Mouse (Mus musculus): ENCODE results near the gene Pla2g4b. TPM values are rescaled to one million over a fixed set of nuclear protein-coding genes. Genes with fewer than 3 reads are reported as not detected.

The Pla2g4b gene
- polyA plus RNA-seq, 1 experiment = 1.9 TPM

DNA sequence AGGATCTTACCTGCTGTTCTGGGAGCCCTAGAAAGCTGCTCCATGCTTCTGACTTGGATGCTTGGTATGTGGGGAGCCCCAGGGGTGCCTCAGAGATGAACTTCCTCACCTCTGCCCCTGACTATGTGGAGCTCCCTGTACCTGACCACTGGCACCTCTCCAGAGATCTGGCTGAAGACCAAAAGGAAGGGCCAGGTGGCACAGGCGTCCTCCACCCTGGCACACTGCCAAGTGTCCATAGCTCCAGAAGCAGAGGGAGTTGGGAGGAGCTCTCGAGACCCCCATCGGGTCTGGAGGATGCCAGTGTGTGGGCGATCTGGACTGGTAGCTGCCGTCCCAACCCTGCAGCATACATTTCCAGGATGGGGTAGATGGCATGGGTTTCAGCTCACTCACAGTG lies 509 bp downstream of the Pla2g4b start:
- TF ChIP-seq POLR2A (IDR thresholded peaks at IDR 0.05; ENCODE audit: low read depth, low read length) = no peak
- no peak for TF ChIP-seq CTCF (IDR thresholded peaks at IDR 0.05; ENCODE audit: borderline replicate concordance, insufficient read depth, low read length)
- H3K4me1 ChIP-seq (ENCODE audit: control insufficient read depth, insufficient read depth, low read length) = no peaks in the 10 kb centered on the region
- H3K4me3 ChIP-seq (ENCODE audit: insufficient read depth, low read length) = no peak overlapping the region
- no peak overlapping the region for H3K27ac ChIP-seq (ENCODE audit: insufficient read depth, low read length)

DNA sequence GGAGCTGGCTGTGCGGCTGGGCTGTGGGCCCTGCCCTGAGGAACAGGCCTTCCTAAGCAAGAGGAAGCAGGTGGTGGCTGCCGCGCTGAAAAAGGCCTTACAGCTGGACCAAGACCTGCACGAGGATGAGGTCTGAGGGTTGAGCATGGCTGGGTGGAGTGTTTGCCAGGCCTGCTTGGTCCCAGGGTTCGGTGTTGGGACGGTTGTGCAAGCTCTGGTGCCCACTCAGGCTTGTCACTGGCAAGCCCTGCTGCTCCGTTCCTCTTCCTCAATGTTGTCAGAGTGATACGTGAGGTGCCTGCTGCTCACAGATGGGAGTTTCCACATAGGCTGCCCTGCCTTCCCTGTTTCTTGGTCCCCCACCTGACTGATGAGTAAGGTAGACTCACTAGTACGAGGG lies 4.5 kb downstream of the Pla2g4b start:
- no peak for TF ChIP-seq CTCF (IDR thresholded peaks at IDR 0.05; ENCODE audit: borderline replicate concordance, insufficient read depth, low read length)
- TF ChIP-seq POLR2A (IDR thresholded peaks at IDR 0.05; ENCODE audit: low read depth, low read length) = no peak

DNA sequence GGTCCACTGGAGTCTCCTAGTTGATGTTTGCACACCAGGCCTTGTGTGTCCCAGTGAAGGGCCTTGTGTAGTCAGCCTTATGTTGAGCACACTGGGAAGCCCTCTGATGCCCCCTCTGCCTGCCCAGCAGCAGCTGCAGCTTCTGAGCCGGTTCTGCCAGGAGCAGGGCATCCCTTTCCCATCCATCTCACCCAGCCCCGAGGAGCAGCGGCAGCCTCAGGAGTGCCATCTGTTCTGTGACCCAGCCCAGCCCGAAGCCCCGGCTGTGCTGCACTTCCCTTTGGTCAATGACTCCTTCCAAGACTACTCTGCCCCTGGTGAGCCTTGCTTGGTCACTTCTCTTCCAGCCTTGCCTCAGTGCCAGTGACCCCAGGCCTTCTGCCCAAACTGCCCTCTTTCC lies 7.8 kb downstream of the Pla2g4b start:
- H3K4me3 ChIP-seq (ENCODE audit: insufficient read depth, low read length) = no peak overlapping the region
- no peak overlapping the region for H3K27ac ChIP-seq (ENCODE audit: insufficient read depth, low read length)
- H3K4me1 ChIP-seq (ENCODE audit: control insufficient read depth, insufficient read depth, low read length) = no peaks in the 10 kb centered on the region
- TF ChIP-seq CTCF (IDR thresholded peaks at IDR 0.05; ENCODE audit: borderline replicate concordance, insufficient read depth, low read length) = no peak
- TF ChIP-seq POLR2A (IDR thresholded peaks at IDR 0.05; ENCODE audit: low read depth, low read length) = no peak

More for the DNA sequence above, 4.5 kb downstream of the Pla2g4b start:
- no peak overlapping the region for H3K27ac ChIP-seq (ENCODE audit: insufficient read depth, low read length)
- no peak overlapping the region for H3K4me3 ChIP-seq (ENCODE audit: insufficient read depth, low read length)
- H3K4me1 ChIP-seq (ENCODE audit: control insufficient read depth, insufficient read depth, low read length) = no peaks in the 10 kb centered on the region

DNA sequence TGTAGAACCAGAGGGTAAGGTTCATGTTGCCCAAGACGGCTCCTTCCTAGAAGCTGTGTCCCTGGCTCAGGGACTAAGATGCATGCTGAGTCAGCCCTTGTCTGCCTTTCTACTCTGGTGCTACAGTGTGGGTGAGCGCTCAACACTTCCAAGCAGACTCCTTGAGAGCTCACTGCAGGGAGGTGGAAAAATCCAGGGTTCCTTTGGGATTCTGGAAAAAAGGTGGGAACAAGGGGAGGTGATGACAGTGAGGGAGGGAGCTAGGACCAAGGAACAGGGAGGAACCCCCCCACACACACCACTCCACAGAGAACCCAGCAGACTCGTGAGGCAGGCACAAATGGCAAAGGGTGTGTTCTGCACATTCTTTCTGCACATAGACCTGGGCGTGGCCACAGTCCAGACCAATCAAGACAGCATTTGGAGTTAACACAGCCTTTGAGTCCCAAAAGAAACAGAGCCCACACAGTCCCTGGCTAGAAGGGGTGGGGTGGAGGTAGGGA lies 10.9 kb downstream of the Pla2g4b start:
- Histone ChIP-seq H3K27ac (ENCODE audit: insufficient read depth, low read length) (no peak overlapping the region), H3K4me3 (ENCODE audit: insufficient read depth, low read length) (no peak overlapping the region), H3K4me1 (ENCODE audit: control insufficient read depth, insufficient read depth, low read length) (no peaks in the 10 kb centered on the region)
- TF ChIP-seq POLR2A (IDR thresholded peaks at IDR 0.05; ENCODE audit: low read depth, low read length) = peak; percentile 65
- no peak for TF ChIP-seq CTCF (IDR thresholded peaks at IDR 0.05; ENCODE audit: borderline replicate concordance, insufficient read depth, low read length)

DNA sequence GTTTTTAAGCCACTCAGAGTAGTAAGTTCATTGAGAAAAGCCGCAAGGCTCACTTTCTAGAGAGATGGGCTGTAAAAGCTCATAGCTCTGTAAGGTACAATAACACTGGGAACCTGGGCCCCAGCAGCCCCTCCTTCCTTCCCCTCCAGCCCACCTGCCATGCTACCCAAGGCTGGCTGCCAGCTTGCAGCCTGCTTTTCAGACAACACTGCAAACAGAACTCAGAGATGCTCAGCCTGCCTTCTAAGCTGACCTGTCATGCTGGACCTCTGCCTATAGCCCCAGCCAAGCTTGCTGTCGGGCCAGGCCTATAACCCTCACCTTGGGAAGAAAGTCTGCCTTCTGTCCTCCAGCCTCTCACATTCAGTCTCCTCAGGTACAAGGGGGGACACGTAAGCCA lies 11.5 kb downstream of the Pla2g4b start:
- no peak overlapping the region for H3K27ac ChIP-seq (ENCODE audit: insufficient read depth, low read length)
- TF ChIP-seq CTCF (IDR thresholded peaks at IDR 0.05; ENCODE audit: borderline replicate concordance, insufficient read depth, low read length) (no peak), POLR2A (IDR thresholded peaks at IDR 0.05; ENCODE audit: low read depth, low read length) (no peak)
- H3K4me1 ChIP-seq (ENCODE audit: control insufficient read depth, insufficient read depth, low read length) = no peaks in the 10 kb centered on the region
- H3K4me3 ChIP-seq (ENCODE audit: insufficient read depth, low read length) = no peak overlapping the region

DNA sequence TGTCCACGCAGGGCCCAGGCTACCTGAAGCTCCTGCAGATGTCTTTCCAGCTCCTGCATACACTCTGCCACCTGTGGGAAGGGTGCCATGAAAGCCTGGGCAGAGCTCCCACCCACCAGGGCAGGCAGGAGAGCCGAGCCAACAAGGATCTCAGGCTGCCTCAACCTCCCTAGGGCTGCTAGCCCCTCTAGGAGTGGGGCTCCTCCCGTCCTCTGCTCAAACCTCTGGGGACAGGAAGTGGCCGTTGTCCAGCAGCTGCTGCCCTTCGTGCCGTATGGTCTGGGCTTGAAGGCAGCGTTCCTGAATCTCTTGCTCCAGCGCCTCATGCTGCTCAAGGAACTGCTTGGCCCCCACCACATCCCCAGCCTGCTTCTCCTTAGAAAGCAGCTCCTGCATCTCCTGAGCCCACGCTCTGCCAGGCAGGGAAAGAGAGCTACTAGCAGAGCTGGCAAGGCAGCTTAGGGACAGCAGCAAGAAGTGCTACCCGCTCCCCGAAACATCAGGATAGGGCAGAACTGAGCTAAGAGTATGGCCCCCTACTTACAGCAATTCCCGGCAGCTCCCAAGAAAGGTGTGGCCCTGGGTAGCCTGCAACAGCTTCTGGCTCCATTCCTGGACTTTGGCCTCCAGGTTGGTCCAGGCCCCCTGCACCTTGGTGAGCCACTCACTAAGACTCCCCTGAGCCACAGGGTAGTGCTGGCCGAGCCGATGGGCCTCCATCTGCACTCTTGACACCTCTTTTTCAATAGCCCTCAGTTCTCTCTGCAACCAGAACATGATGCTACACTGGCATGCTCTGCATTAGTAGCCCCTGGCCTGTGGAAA lies 13.5 kb downstream of the Pla2g4b start:
- Histone ChIP-seq H3K27ac (ENCODE audit: insufficient read depth, low read length) (no peak overlapping the region), H3K4me1 (ENCODE audit: control insufficient read depth, insufficient read depth, low read length) (no peaks in the 10 kb centered on the region), H3K4me3 (ENCODE audit: insufficient read depth, low read length) (no peak overlapping the region)
- TF ChIP-seq POLR2A (IDR thresholded peaks at IDR 0.05; ENCODE audit: low read depth, low read length) (no peak), CTCF (IDR thresholded peaks at IDR 0.05; ENCODE audit: borderline replicate concordance, insufficient read depth, low read length) (no peak)

DNA sequence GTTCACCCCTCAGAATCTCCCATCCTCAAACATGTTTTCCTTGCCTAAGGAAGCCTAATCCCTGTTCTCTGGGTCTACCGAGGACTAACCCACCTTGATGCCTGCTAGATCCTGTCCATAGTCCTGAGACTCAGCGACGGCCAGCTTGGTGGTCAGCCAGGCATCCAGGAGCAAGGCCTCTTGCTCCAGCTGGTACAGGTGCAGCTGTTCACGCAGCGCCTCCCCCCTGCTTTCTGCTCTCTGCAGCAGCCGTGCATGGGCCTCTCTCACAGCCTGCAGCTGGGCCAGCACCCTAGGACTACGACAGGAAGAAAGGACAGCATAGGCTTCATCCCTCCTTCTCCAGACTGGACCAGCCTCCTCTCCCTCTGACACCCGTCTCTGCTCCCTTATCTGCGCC lies 15.0 kb downstream of the Pla2g4b start:
- Histone ChIP-seq H3K27ac (ENCODE audit: insufficient read depth, low read length) (no peak overlapping the region), H3K4me3 (ENCODE audit: insufficient read depth, low read length) (no peak overlapping the region), H3K4me1 (ENCODE audit: control insufficient read depth, insufficient read depth, low read length) (no peaks in the 10 kb centered on the region)
- TF ChIP-seq CTCF (IDR thresholded peaks at IDR 0.05; ENCODE audit: borderline replicate concordance, insufficient read depth, low read length) (no peak), POLR2A (IDR thresholded peaks at IDR 0.05; ENCODE audit: low read depth, low read length) (no peak)

DNA sequence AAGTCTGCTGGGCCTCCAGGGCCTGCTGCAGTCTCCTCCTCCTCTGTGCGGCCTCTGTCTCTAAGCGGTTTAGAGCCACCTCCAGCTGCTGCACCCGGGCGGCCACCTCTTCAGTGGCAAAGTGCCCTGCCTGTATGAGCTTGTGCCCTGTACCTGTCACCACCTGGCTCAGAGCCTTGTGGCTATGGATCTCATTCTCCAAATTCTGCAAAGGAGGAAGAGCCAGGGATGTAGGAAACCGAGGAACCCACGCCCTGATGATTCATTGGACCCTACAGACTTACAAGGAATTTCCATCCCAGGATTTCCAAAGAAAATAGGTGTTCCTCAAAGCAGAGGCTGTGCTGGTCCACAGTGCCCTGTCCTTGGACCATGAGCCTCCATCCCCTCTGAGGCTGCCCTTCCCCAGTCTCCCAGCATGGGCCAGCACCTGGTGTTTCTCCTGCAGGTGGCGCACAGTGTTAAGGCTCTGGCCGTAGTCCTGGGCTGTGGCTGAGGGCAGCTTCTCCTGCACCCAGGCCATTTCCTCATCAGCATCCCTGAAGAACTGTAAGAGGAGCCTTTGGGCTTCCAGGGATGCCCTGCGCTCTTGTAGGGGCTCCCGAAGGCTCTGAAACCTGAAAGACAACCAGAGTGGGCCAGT lies 16.5 kb downstream of the Pla2g4b start:
- no peak overlapping the region for H3K27ac ChIP-seq (ENCODE audit: insufficient read depth, low read length)
- peak; percentile 87 for TF ChIP-seq CTCF (IDR thresholded peaks at IDR 0.05; ENCODE audit: borderline replicate concordance, insufficient read depth, low read length)
- no peak for TF ChIP-seq POLR2A (IDR thresholded peaks at IDR 0.05; ENCODE audit: low read depth, low read length)

DNA sequence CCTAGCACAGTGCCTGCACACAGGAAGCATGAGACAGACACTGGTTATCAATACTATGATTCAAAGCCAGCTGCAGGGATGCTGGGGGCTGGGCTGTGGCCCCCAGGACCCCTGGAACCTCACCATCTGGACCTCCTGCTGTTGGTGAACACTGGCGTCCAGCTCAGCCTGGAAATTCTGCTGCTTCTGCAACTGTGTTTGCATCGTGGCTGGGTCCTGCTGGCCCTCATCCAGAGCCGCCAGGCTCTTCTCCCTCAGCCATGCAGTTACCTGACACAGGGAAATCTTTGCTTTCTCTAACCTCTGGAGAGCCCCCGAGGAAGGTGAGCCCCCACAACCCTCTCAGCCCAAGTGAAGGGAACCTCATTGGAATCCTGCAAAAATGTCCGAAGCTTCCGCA lies 18.2 kb downstream of the Pla2g4b start:
- H3K27ac ChIP-seq (ENCODE audit: insufficient read depth, low read length) = no peak overlapping the region
- no peak overlapping the region for H3K4me3 ChIP-seq (ENCODE audit: insufficient read depth, low read length)
- H3K4me1 ChIP-seq (ENCODE audit: control insufficient read depth, insufficient read depth, low read length) = no peaks in the 10 kb centered on the region
- TF ChIP-seq POLR2A (IDR thresholded peaks at IDR 0.05; ENCODE audit: low read depth, low read length) (no peak), CTCF (IDR thresholded peaks at IDR 0.05; ENCODE audit: borderline replicate concordance, insufficient read depth, low read length) (no peak)

More for the DNA sequence above, 16.5 kb downstream of the Pla2g4b start:
- Histone ChIP-seq H3K4me1 (ENCODE audit: control insufficient read depth, insufficient read depth, low read length) (no peaks in the 10 kb centered on the region), H3K4me3 (ENCODE audit: insufficient read depth, low read length) (no peak overlapping the region)
